Mouse (Mus musculus): ENCODE measurements at regions not wholly inside any gene's neighbourhood (a gene's known extent, or its start where the extent isn't known, plus 50 kb on each side); places are given as distances from the start of the nearest gene placed in this dataset.

DNA sequence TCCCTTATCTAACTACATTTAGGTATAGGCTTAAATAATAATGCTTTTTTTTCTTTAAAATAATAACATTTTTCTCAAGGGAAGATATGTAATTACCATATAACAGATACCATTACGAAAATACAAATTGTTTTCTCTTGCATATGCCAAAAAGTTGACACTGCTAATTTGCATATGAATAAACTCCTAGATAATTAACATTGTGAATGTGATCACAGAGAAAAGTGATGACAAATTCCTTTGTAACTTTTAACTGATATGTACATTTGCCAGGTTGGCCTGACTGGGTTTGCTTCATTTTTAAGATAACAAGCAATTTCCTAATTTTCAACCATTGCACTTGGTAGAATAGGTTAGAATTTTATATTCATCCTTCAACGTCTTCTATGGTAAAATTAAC is 1103.1 kb downstream of the Zpld1 start:
- no peaks in the 10 kb centered on the region for H3K36me3 ChIP-seq (ENCODE audit: control insufficient read depth, insufficient read depth, low read length)
- ATAC-seq (replicated peaks; ENCODE audit: low FRiP score): 0 out of 2 replicates have a peak, but pooled peaks have one; percentile 34
- 55% methylated on average over 2 of the region's 2 CpGs for WGBS

More for the DNA sequence above, 1103.1 kb downstream of the Zpld1 start:
- Histone ChIP-seq H3K4me1 (replicated peaks; ENCODE audit: control insufficient read depth, insufficient read depth, low read length) (no peaks in the 10 kb centered on the region), H3K27ac (ENCODE audit: low read depth, low read length) (no peak overlapping the region), H3K9me3 (ENCODE audit: control insufficient read depth, low read length) (no peaks in the 10 kb centered on the region), H3K27me3 (ENCODE audit: control insufficient read depth, insufficient read depth, low read length) (no peaks in the 10 kb centered on the region), H3K4me2 (ENCODE audit: low read depth, low read length, severe bottlenecking) (no peak overlapping the region), H3K4me3 (ENCODE audit: low read depth, low read length) (no peak overlapping the region), H3K9ac (ENCODE audit: low read length) (no peak overlapping the region)
- no peak for DNase-seq (ENCODE audit: low spot score)
